In genomic region chr7:30629013-30629412, GRCm38 (mm10) we compare ENCODE assay signal across 24 mouse cellular contexts. TPM values are rescaled to one million over a fixed set of nuclear protein-coding genes. Genes with fewer than 3 reads are reported as not detected.
"Had no signal": no experiment of that assay in that cellular context is flagged by ENCODE, and none has a peak within 500 bp of the region (broad histone marks: within the 10 kb centered on the region; RNA-seq: fewer than 3 reads in every experiment).

No protein-coding gene starts in this region.

- DNase-seq: retina, postnatal 1 day; right cerebral cortex, adult 18-20 months; right cerebral cortex, postnatal 14 days; right cerebral cortex, postnatal 25 days; right cerebral cortex, postnatal 4 days; spleen, adult 18-20 months; thymus, adult 18-20 months; thymus, adult 2 months; thymus, postnatal 14 days; thymus, postnatal 25 days; thymus, postnatal 36 days; thymus, postnatal 4 days had no signal

- H3K4me2 ChIP-seq: neural tube, embryonic 12.5 days; neural tube, embryonic 13.5 days; neural tube, embryonic 15.5 days; stomach, embryonic 15.5 days had no signal

- H3K27ac ChIP-seq: neural tube, embryonic 12.5 days; neural tube, embryonic 13.5 days; neural tube, embryonic 15.5 days; stomach, embryonic 15.5 days; stomach, postnatal 0 days had no signal

- H3K9me3 ChIP-seq: neural tube, embryonic 12.5 days; neural tube, embryonic 13.5 days; neural tube, embryonic 15.5 days; stomach, embryonic 15.5 days had no signal

- H3K9ac ChIP-seq: neural tube, embryonic 12.5 days; neural tube, embryonic 13.5 days; neural tube, embryonic 15.5 days; stomach, embryonic 15.5 days had no signal

- H3K4me3 ChIP-seq: neural tube, embryonic 12.5 days; neural tube, embryonic 13.5 days; neural tube, embryonic 15.5 days; stomach, embryonic 15.5 days had no signal

RNA-seq across cellular contexts. Expression of gene Etv2, which starts 6.6 kb away (rescaled TPM):
- total RNA-seq: neutrophil, adult 5-6 weeks had no signal
- polyA plus RNA-seq: neural tube, embryonic 11.5 days; neural tube, embryonic 12.5 days; neural tube, embryonic 13.5 days; neural tube, embryonic 14.5 days; neural tube, embryonic 15.5 days; spleen, adult 2 months; stomach, embryonic 14.5 days; stomach, embryonic 15.5 days; stomach, postnatal 0 days; thymus, adult 2 months; thymus, postnatal 0 days; urinary bladder, adult 2 months had no signal

RNA-seq across cellular contexts. Expression of gene Upk1a, which starts 16.4 kb away (rescaled TPM):
- total RNA-seq: neutrophil, adult 5-6 weeks had no signal

RNA-seq across cellular contexts. Expression of gene Zbtb32, which starts 30.3 kb away (rescaled TPM):
- polyA plus RNA-seq: neural tube, embryonic 11.5 days had no signal
